Mouse (Mus musculus) testis, adult 2 months (tissue): ENCODE data around the gene Fam110a. TPM values are rescaled to one million over a fixed set of nuclear protein-coding genes. Genes with fewer than 3 reads are reported as not detected.

Experiments
- H3K27ac ChIP-seq: fragments of 200-500 bp; 2 replicates; pipeline ENCODE4 v1.5.1; 2012; ENCODE audit warnings: low read depth, low read length; ENCODE audit not compliant: control insufficient read depth, insufficient read depth
- H3K27me3 ChIP-seq: fragments of 200-500 bp; 2 replicates; pipeline ENCODE4 v1.6.1; 2012; ENCODE audit warnings: mild to moderate bottlenecking, low read length, moderate library complexity; ENCODE audit not compliant: control insufficient read depth, insufficient read depth
- H3K36me3 ChIP-seq: fragments of 200-500 bp; 2 replicates; pipeline ENCODE4 v1.6.1; 2012; ENCODE audit warnings: mild to moderate bottlenecking, low read length; ENCODE audit not compliant: control insufficient read depth, insufficient read depth
- H3K4me1 ChIP-seq: fragments of 200-500 bp; 2 replicates; pipeline ENCODE4 v1.6.1; 2012; ENCODE audit warnings: low read length; ENCODE audit not compliant: control insufficient read depth, insufficient read depth
- H3K4me3 ChIP-seq: fragments of 200-500 bp; 2 replicates; pipeline ENCODE4 v1.5.1; 2012; ENCODE audit warnings: low read depth, mild to moderate bottlenecking, low read length, moderate library complexity, mixed read lengths; ENCODE audit not compliant: control insufficient read depth
- CTCF ChIP-seq: fragments of 200-500 bp; IDR thresholded peaks from 2 replicates; pipeline ENCODE4 v1.5.1; 2012; ENCODE audit warnings: low read depth, mild to moderate bottlenecking, inconsistent platforms, low read length, moderate library complexity; ENCODE audit not compliant: control insufficient read depth, insufficient read depth, insufficient replicate concordance
- POLR2A ChIP-seq: fragments of 200-500 bp; IDR thresholded peaks from 2 replicates; pipeline ENCODE4 v1.6.1; 2012; ENCODE audit warnings: low read depth, mild to moderate bottlenecking, inconsistent platforms, low read length, moderate library complexity; ENCODE audit not compliant: control insufficient read depth
- polyA plus RNA-seq: library from polyadenylated mRNA; depleted of rRNA; stranded (reverse); fragments of >200 nt; gene quantifications from 2 replicates; pipeline ENCODE4 v1.2.3, GENCODE M21; 2012; rRNA removed

The Fam110a gene
- polyA plus RNA-seq, 1 experiment, result 175 TPM

DNA sequence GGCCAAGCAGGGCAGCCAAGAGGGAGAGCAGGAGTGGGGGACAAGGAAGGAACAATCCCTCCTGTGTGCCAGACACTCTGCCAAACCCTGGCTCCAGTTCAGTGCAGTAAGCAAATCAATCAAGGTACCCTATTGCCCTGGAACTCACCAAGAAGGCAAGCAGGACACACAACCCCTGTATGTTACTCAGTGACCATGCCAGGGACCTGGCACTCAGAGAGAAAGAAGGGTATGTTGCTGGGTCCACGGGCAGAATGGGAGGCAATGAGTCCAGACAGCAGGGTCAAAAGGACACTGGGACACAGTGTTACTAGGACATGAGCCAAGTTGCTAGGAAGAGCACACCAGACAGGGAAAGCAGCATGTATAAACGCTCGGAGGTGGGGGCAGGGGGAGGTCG, 54.3 kb downstream of the Fam110a start:
- Histone ChIP-seq H3K27ac (no peak overlapping the region; the same call in 1 of the 2 replicates), H3K36me3 (no peaks in the 10 kb centered on the region)

DNA sequence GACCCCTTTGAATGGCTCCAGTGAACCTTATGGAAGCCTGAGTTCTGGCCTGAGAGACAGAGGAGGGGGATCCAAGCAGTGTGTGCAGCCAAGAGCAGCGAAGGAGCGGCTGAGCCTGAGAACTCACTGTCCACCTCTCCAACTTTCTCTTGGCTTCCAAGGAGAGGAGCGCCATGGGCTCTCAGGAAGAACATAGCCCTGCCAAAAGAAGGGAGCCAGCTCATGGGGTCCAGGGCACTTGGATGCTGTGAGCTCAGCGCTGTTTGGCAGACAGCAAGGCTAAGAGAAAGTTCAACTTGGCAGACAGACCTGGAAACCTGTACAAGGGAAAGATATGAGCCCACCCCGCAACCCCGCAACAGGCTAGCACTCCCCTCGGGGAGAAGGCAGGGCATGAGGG, 55.7 kb downstream of the Fam110a start:
- no peak for TF ChIP-seq POLR2A
- H3K4me3 ChIP-seq, result no peak overlapping the region
- no peaks in the 10 kb centered on the region for H3K36me3 ChIP-seq
- no peak overlapping the region for H3K27ac ChIP-seq
- no peaks in the 10 kb centered on the region for H3K27me3 ChIP-seq
- H3K4me1 ChIP-seq, result peaks cover 2% of the 10 kb centered on the region

More for the DNA sequence above, 54.3 kb downstream of the Fam110a start:
- Histone ChIP-seq H3K4me3 (no peak overlapping the region), H3K4me1 (peaks cover 2% of the 10 kb centered on the region), H3K27me3 (no peaks in the 10 kb centered on the region)
- no peak for TF ChIP-seq POLR2A
- no peak for TF ChIP-seq CTCF

DNA sequence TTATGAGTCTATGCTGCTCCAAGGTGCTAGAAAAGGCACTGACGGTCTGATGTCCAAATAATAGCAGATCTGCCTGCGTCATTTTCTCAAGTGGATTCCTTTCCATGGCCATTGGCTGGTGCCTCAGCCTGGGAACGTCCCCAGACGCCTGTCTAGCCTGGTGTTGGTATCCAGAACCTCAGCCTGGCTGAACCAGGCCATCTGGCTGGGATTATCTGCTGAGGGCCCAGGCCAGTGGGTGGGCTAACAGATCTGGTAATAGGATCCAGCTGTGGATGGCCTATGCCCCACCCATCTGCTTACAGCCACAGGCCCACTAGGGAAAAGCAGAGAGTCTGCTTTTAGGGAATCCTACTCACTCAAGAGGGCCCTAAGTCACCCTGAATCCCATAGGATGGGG, 58.4 kb downstream of the Fam110a start:
- no peaks in the 10 kb centered on the region for H3K27me3 ChIP-seq
- H3K4me1 ChIP-seq, result peaks cover 2% of the 10 kb centered on the region
- no peak overlapping the region for H3K4me3 ChIP-seq
- TF ChIP-seq CTCF (no peak), POLR2A (no peak)
- no peaks in the 10 kb centered on the region for H3K36me3 ChIP-seq
- H3K27ac ChIP-seq, result peak overlapping the region; percentile 54

DNA sequence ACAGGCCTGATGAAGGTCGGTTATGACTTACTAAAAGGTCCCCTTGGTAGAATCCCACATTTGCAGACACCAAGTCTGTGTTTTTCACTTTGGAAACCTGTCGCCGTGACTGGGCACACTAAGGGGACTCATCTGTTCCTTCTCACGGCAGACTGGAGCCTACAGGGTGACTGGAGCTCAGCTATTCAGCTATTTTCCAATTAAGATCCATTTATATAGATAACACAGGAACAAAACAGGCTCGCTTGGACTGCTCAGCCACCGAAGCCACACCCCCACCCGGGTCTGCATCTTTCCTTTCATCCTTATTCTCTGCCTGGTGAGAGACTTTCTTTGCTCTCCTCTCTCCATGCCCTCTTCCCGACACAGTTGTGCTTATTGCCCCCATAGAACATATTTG, 59.0 kb downstream of the Fam110a start:
- Histone ChIP-seq H3K27ac (no peak overlapping the region), H3K4me3 (no peak overlapping the region), H3K36me3 (no peaks in the 10 kb centered on the region), H3K27me3 (no peaks in the 10 kb centered on the region), H3K4me1 (peaks cover 2% of the 10 kb centered on the region)
- TF ChIP-seq CTCF (no peak), POLR2A (no peak)

Other genes starting within 250 kb of the Fam110a start
- gene Psmf1, start 236.0 kb downstream of the Fam110a start, polyA plus RNA-seq, result 1,270 and 1,285 TPM in 2 replicates
- gene Rspo4, start 137.3 kb downstream of the Fam110a start, polyA plus RNA-seq, result 0.60 and 0.78 TPM in 2 replicates
- gene Angpt4, start 69.0 kb downstream of the Fam110a start, polyA plus RNA-seq, result 2.2 and 2.5 TPM in 2 replicates
- 37.6 and 52.4 TPM in 2 replicates for gene Slc52a3, start 16.3 kb upstream of the Fam110a start, polyA plus RNA-seq
- 0.19 and 0.21 TPM in 2 replicates for gene Scrt2, start 101.3 kb upstream of the Fam110a start, polyA plus RNA-seq
- gene Srxn1, start 125.3 kb upstream of the Fam110a start, polyA plus RNA-seq, result 131 and 135 TPM in 2 replicates
- 0.53 and 0.96 TPM in 2 replicates for gene Tcf15, start 163.3 kb upstream of the Fam110a start, polyA plus RNA-seq
- 7.2 and 10.3 TPM in 2 replicates for gene Csnk2a1, start 246.6 kb upstream of the Fam110a start, polyA plus RNA-seq